Mouse (Mus musculus) regulatory T cell (primary cell): ENCODE data around the gene Fndc3b.

ENCODE experiments used
- in situ Hi-C: fragments of 300-600 bp; cut with MboI, MseI; formaldehyde crosslinking; loops from one replicate; pipeline ENCODE4 v1.15.1; 2025; ENCODE audit warnings: high pct_unique_total_duplicates

The Fndc3b gene

GRCm38 (mm10) chr3:27710648-27711428, at the start of gene Fndc3b:
Fndc3b (minus strand) TSS chr3:27711307.
- in situ Hi-C loops, result loop anchor here (5.0 to 25.0 kb wide), 2 partner anchors 374 to 449 kb away; no protein-coding TSS in a partner anchor

DNA sequence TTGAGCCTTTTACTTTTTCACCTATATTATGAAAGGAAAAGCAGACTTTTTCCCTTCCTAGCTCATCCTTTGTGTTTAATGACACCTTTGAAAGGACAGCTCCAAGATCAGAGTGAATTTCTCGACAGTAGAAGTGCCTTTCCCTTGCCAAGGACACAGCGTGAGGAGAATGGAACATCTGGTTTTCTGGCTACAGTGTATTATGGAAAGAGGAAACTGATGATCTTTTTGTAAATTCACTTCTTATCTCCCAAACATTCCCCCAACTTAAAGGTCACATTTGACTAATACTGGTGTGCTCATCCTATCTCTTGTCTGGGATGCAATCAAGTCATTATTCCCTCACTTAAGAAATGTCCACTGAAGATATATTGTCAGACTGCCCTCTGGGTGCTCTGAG, 49.2 kb upstream of the Fndc3b start:
- in situ Hi-C loops, result no loop called here

GRCm38 (mm10) chr3:27758976-27759375, 47.9 kb upstream of the Fndc3b start:
- in situ Hi-C loops, result no loop called here

DNA sequence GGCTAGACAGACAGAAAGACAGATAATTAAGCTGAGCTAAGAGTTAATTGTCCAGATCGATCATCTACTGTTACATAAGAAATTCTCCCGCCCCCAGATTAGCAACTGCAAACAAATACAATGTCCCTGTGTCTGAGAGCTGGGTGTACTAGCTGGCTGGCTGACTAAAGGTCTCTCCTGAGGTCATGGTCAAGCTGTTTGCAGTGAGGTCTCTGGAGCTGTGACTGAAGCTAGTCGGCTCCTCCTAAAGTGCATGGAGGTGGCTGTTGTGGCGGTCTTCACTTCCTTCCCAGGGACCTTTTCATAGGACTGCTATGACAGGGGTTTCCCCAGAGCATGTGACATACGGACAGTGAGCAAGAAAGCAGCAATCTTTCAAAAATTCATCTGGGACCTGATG, 40.5 kb upstream of the Fndc3b start:
- in situ Hi-C loops, result no loop called here

DNA sequence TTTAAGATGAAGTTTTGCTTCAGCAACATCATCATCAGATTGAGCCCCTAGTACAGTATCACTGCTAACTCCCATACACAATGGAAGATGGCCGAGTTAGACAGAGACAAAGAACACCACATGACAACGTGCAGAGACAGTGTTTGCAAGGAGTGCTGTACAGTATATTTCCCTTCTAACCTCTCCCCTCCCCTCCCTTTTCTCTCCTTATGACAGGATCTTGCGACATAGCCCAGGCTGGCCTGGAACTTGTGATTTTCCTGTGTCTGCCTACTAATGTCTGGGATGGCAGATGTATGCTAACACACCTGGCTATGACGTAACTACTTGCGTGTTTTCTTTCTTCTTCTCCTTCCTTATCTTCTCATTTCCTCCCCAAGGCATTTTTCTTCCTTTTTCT, 40.0 kb upstream of the Fndc3b start:
- in situ Hi-C loops, result no loop called here

DNA sequence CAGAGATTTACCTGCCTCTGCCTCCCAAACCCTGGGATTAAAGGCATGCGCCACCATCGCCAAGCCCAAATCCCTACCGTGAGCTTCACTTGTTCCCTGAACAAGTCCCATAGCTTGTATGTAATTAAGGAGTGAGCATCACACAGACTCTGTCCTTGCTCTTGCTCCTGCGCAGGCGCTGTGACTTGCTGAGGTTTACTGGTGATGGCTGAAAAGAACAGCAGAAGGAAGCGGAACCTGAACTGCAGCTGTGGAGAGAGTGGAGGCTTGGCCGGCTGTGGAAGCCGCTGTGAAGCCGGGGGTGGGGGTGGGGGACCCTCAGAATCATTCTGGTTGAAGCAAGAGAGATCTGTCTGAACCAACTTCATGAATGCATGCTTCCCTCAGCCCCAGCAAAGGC, 34.5 kb upstream of the Fndc3b start:
- in situ Hi-C loops, result no loop called here

- in situ Hi-C loops, result no loop called here
These were observed 33.6 kb upstream of the Fndc3b start for GRCm38 (mm10) chr3:27744754-27745153.

DNA sequence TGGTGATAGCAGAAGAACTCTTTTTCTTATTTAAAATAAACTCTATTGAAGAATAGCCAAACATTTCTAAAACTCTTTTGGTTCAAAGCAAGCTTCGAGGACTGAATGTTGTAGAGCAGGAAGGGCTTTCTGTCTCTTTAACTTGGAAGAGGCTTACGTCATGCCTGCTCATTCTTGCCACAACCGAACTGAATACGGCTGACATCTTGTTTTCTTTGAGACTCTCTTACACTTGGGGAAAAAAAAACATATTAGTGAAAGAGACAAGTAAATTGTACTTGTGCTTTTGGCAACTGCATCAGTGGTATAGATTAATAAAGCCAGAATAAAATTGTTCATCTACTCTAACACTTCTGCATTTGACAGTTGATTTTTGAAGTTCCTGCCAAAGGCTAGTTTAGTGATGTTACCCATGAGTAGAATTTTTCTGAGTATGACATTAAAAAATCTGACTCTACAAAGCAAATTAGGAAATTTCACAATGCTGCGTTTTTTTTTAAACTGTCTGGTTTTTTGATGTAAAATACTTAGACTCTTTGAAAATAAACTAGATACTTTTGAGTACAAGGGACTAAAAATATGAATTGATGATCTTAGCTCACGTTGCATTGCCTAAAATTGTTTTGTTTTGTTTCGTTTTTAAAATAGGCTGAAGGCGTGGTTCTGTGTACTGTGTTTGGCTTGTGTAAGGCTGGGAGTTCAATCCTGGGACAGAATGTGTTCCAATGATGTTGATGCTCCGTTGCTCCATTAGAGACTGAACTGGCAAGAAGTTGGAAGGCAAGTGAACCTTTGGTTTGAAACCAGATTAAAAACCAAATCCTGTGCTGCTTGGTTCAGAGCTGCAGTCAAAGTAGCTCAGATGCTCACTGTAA, 32.4 kb upstream of the Fndc3b start:
- in situ Hi-C loops, result no loop called here

- in situ Hi-C loops, result no loop called here
These were observed 31.0 kb upstream of the Fndc3b start for GRCm38 (mm10) chr3:27742124-27742523.

DNA sequence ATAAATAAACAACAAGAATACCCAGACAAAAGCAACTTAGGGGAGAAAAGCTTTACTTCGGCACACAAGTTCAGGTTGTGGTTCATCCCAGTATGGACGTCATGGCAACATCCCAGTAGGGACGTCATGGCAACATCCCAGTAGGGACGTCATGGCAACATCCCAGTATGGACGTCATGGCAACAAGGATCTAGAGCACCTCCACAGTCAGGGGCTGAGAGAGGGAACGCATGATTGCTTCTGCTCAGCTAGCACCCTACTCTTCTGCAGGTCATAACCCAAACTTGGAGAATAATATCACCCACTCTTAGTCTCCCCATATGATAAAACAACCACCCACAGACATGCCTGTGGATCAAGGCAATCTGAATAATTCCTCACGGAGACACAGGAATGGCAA, 29.0 kb upstream of the Fndc3b start:
- in situ Hi-C loops, result no loop called here

DNA sequence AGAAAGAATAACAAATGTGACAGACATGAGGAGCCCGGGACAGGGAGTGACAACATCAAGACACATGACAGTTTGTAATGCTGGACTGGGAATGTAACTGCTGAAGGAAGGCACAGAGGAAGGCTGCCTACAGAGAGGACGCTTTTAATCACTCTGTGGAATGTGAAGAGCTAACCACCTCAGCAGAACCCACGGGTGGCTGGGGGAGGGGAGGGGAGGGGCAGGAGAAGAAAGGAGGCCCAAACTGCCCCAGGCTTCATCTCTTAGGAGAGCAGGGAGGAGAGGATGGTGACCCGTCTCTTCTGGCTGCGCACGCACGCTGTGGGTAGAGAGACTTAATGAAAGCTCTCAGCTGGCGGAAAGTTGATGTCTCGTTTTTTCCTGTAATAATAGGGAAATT, 25.1 kb upstream of the Fndc3b start:
- in situ Hi-C loops, result loop anchor here (10.0 kb wide), 1 partner anchor 559 kb away; no protein-coding TSS in a partner anchor

DNA sequence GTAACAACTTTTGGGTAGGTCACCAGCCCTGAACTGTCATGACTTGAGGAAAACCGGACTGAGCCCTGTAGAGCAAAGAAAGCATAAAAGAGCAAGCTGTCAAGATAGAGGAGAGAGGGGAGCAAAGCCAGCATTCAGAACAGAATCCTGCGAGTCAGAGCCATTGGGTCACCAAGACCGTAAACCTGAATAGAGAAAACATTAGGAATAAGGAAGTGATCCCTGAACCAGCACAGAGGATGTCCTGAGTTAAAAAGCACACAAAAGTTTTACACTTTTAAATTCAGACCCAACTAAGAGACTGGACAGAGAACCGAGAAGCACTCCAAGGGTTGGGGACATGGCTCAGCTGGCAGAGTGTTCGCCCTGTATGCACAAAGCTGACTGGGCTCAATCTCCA, 24.0 kb upstream of the Fndc3b start:
- in situ Hi-C loops, result loop anchor here (10.0 kb wide), 1 partner anchor 560 kb away; no protein-coding TSS in a partner anchor

- in situ Hi-C loops, result no loop called here
These were observed 18.0 kb upstream of the Fndc3b start for GRCm38 (mm10) chr3:27728798-27729782.

GRCm38 (mm10) chr3:27728176-27728575, 17.1 kb upstream of the Fndc3b start:
- in situ Hi-C loops, result no loop called here

GRCm38 (mm10) chr3:27725752-27726151, 14.6 kb upstream of the Fndc3b start:
- in situ Hi-C loops, result no loop called here

DNA sequence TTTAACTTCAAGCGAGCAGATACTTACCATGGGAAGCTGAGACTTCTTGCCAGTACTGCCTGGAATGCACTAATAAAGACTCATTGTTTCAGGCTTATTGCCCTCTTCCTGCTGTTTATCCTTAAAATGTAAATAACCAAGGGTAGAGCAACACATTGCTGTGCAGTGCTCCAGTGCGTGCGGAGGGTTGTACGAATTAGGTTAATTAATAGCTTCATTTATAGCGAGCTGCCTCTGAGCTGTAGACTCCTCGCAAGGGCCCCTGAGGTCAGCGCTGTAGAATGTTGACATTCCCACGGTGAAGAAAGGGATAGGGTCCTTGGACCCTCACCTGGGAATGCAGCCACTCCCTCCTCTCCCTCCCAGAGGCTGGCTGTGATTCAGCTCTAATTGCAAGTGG, 13.1 kb upstream of the Fndc3b start:
- in situ Hi-C loops, result loop anchor here (25.0 kb wide), 1 partner anchor 462 kb away; no protein-coding TSS in a partner anchor

GRCm38 (mm10) chr3:27718829-27719365, 7.8 kb upstream of the Fndc3b start:
- in situ Hi-C loops, result loop anchor here (25.0 kb wide), 1 partner anchor 457 kb away; no protein-coding TSS in a partner anchor

DNA sequence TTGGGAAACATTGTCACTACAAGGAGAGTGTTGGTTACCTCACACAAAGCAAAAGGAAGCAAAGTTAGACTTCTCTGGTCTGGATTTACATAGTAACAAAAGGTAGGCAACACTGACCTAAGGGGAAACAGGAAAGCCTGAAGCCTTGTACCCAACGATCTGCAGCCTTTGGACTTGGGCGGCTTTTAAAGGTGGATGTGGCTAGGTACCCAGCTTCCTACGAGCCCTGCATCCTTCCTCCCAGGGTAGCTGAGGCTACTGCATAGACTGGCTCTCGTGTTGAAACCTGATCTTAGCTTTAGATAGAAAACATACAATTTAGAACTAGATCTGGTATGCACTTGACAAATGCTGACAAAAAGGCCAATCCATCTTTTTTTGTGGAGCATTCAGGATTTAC, 2.9 kb upstream of the Fndc3b start:
- in situ Hi-C loops, result loop anchor here (5.0 to 25.0 kb wide), 2 partner anchors 377 to 452 kb away; no protein-coding TSS in a partner anchor

DNA sequence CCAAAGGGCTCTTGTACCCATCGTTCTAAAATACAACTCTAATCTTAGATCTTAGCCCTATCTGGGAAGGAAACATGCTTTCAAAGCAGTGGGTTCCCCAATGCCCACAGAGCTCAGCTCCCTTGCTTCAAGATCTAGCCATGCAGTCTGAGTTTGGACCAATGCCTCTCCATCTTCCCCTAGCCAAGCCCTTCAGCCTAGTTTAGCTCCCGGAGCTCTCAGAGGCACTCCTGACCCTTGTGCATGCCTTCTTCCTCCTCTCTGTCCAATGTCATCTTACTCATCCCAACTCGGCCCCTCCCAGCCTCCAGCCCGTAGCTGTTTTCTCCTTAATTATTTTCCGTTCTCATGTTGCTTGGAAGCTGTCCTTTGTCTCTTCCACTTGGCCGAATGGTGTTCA, 1.3 kb upstream of the Fndc3b start:
- in situ Hi-C loops, result loop anchor here (5.0 to 25.0 kb wide), 2 partner anchors 375 to 450 kb away; no protein-coding TSS in a partner anchor

DNA sequence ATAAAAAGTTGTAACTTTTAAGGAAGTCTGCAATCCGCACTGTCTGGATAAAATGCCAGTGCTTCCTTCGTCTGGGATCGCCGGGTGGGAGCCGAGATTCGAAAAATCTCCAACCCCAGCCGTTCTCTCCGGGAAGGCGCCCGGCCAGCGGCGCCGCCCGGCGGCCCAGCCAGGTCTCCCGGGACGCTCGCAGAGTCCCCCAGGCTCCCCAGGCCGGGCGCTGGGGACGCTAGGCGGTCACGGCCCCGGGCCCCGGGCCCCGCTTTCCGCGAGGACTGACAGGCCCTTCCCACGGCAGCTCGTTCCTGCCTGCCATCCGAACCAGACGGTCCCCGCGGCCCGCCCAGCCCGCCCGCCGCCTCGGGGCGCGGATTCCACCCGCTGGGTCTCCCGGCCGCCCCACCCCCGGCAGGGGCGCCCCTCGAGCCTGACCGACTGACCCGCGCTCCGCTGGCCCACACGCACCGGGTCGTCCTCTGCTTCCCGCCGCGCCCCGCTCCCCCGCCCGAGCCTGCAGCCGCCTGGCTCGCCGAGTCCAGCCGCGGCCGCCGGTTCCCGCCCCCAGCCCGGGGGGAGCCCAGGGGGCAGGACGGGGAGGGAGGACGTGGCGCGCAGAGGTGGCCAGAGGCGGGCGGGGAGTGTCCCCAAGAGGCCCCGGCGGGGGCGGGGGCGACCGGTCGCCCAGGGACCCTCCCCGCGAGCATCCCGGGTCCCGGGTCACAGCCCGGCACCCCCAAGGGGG, 1.0 kb downstream of the Fndc3b start:
- in situ Hi-C loops, result loop anchor here (5.0 to 25.0 kb wide), 2 partner anchors 373 to 448 kb away; no protein-coding TSS in a partner anchor
